Mouse (Mus musculus) lung, postnatal 4 days (tissue): ENCODE measurements around the gene Tex14.
"Not testable (repeated sequence)": the region's sequence is repeated elsewhere in the genome, so short reads cannot be mapped to it uniquely, and the experiment has no call there.

Experiments
- DNase-seq, 2 experiments: peaks; one replicate each; pipeline ENCODE4 v3.0.0; 2021

Tex14 gene

DNA sequence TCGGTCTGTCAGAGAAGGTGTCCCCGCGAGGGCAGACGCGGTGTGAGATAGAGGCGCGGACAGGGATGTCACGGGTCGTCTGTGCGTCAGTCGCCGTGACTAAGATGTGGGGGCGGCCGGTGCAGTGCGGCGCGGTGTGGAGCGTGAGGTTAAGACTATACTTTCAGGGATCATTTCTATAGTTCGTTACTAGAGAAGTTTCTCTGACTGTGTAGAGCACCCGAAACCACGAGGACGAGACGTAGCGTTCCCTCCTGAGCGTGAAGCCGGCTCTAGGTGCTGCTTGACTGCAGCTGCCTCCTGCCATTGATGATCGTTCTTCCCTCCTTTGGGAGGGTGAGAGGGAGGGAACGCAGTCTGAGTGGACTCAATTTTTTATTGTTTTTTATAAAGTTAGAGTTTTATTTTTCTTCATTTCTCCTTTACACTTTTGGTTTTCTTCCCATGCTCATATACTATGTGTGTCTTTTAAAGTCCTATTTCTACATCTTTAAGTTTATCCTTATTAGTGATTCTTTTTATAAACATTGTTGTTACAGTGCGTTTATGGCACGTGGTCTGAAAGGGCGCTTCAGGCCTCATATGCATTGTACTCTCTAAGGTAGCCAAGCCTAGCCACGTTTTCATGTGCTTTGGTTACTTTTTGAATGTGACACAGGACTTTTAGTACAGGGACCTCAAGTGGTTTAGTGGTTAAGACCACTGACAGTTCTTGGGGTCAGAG is 43.8 kb downstream of the Tex14 start:
- DNase-seq, result peak; percentile 44 to 57

DNA sequence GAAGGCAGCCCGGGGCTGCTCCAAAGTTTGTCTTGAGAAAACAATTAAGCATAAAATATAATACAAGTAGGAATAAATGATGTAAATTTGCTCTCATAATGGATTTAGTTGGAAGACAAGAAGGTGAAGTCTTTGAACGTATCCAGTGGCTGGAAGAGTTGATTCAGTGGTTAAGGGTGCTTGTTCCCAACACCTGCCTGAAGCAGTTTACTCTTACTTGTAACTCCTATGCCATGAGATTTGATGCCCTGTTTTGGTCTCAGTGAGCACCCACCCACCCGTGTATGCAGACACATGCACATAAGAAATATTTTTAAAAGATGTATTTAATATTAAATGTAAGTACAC is 44.3 kb downstream of the Tex14 start:
- DNase-seq, result no peak

GRCm38 (mm10) chr11:87449847-87450246 is 45.0 kb downstream of the Tex14 start:
- DNase-seq, result not testable (repeated sequence)

GRCm38 (mm10) chr11:87452779-87453178 is 47.9 kb downstream of the Tex14 start:
- DNase-seq, result not testable (repeated sequence)

DNA sequence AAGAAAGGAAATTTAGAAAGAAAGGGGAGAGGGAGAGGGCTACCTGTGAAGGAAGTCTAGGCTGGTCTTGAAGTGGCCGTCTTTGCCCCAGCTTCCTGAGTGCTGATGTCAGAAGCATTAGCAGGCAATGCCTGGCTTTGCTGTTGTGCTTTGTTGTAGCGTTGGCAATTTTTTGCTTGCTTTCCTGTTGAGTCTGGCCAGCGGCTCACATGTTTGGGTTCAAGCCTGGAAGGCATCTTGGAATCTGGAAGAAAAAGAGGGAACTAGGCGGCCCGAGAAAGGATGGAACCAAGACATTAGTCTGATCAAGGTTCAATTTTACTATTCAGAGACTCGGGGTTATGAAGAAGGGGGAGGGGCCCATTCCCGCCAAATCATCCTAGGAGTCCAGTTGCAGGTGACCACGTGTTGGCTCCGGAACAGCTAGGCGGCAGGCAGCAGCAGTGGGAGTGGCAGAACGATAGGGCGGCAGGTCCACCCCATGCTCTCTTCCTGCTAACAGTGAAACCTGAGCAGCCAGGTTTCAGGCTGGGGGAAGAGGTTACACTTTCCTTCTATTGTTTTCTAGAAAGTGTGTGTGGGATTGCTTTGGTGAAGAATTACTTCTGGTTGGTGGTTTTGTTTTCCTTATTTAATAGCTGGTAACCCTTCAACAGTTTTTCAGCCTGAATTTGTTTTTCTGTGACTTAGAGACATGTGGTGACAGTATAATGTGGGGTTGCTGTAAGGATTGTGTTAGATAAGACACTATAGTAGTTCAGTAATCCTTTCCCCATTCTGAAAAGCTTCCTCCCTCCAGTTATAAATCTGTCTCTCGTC is 48.6 kb downstream of the Tex14 start:
- DNase-seq, result peak in 1 of 2 experiments; percentile 37

DNA sequence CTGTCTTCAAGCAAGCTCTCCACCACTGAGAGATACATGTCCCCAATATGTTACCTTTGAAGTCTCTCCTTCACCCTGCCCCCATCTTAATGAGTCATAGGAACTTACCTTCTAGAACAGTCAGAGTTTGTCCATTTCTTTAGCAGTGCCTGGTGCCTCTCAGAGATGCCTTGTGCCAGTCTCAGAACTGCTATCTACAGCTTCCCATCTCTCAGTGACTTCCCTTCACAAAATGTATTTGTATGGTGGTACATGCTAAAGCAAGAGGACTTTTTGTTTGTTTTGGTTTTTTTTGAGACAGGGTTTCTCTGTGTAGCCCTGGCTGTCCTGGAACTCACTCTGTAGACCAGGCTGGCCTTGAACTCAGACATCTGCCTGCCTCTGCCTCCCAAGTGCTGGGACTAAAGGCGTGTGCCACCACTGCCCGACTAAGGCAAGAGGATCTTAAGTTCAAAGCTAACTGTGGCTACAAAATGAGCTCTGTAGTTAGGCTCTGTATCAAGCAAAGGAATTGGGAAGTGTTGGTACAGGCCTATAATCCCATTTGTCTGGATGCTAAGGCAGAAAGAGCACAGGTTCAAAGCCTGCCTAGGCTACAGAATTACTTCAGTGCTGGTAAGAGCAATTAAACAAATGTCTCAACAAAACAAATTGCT is 49.3 kb downstream of the Tex14 start:
- no peak for DNase-seq

DNA sequence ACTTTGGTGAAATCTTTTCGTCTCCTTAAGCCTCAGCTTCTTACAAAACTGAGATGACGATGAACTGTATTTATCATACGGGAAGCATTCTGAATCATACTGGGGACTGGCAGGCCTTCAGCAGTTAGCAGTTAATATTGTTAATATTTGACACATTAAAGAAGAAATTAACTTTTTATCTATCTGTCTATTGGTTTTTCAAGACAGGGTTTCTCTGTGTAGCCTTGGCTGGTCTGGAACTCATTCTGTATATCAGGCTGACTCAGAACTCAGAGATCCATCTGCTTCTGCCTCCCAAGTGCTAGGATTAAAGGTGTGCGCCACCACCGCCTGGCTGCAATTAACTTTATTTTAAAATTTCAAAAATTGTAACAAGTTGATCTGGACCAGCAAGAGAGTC is 50.7 kb downstream of the Tex14 start:
- no peak for DNase-seq

DNA sequence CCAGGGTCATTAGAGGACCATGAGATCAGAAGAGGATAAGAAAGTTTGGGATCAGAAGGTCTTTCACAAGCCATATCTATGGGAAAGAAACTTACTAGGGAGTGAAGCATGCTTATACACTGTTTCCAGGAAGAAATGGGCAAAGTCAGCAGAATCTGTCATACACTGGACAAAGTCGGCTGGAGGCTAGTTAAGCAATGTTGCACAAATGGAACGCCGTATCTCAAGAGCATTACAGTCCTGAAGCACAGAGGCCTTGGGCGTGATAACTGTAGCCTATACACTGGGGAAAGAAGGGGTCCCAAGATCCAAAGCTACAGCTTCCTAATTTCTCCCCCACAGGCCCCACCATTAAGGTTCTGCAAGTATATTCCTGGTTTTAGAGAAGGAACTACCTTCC is 51.1 kb downstream of the Tex14 start:
- no peak for DNase-seq

GRCm38 (mm10) chr11:87460566-87460965 is 55.7 kb downstream of the Tex14 start:
- DNase-seq, result no peak

DNA sequence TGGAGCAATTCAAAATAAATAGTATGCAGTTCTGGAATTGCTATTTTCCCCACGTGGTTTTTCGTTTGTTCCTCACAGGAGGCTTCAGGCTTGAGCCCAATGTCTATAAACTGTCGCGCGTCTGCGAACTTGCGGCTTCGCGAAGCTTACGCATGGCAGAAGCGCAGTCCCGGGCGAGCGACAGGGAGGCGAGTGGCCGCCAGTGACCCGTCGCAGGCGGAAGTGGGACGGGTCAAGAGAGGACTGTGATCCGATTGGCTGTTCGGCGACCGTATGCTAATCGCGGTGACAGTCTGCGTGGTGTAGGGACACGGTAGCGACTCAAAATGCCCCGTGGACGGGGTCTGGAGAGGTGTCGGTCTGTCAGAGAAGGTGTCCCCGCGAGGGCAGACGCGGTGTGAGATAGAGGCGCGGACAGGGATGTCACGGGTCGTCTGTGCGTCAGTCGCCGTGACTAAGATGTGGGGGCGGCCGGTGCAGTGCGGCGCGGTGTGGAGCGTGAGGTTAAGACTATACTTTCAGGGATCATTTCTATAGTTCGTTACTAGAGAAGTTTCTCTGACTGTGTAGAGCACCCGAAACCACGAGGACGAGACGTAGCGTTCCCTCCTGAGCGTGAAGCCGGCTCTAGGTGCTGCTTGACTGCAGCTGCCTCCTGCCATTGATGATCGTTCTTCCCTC is 57.1 kb downstream of the Tex14 start:
- peak; percentile 88 to 94 for DNase-seq

GRCm38 (mm10) chr11:87462461-87463242 is 57.8 kb downstream of the Tex14 start:
- DNase-seq, result peak; percentile 45 to 62

DNA sequence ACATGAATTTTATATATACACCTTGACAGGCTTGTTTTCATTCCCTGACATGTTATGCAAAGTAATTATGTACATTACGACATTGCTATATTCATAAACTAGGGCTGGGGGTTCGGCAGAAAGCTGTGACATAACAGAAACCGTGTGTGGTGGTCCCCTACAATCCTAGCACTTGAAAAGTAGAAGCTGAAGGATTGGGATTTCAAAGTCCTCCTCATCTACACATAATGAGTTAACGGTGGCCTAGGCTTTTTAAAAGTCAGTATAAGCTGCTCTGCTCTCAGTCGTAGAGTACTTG is 58.3 kb downstream of the Tex14 start:
- DNase-seq, result no peak

DNA sequence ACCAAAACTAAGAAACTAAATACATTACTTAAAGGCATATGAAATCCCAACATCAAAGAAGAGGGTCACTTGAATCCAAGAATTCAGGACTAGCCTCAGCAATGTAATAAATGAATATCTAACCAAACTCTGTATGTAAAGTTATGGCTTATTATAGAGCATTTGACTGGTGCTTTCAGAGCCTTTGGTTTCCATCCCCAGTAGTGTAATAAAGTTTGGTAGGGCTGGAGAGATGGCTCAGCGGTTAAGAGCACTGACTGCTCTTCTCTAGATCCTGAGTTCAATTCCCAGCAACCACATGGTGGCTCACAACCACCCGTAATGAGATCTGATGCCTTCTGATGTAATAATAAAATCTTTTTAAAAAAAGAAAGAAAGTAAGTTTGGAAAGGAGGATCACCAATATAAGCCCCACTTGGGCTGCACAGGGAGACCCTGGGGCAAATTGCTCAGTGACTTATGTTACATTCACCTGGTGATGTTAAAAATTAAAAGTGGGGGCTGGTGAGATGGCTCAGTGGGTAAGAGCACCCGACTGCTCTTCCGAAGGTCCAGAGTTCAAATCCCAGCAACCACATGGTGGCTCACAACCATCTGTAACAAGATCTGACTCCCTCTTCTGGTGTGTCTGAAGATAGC is 59.0 kb downstream of the Tex14 start:
- DNase-seq, result not testable (repeated sequence)

DNA sequence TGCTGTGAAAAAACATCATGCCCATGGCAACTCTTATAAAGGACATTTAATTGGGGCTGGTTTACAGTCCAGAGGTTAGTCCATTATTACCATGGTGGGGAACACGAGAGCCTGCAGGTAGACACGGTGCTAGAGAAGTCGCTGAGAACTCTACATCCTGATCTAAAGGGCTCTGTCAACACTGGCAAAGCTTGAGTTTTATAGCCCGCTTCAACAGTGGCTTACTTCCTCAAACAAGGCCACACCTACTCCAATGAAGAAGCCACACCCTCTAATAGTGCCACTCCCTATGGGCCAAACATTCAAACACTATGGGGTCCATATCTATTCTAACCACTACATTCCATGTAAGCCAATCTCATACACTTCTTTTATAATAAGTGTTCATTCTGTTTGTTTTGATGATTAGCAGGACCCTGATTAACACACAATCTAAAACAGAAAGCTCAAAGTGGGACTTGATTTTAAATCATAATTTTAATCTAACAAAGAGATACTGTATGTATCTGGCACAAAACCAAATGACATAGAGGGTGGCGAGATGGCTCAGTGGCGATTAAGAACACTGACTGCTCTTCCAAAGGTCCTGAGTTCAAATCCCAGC is 61.2 kb downstream of the Tex14 start:
- DNase-seq, result no peak

DNA sequence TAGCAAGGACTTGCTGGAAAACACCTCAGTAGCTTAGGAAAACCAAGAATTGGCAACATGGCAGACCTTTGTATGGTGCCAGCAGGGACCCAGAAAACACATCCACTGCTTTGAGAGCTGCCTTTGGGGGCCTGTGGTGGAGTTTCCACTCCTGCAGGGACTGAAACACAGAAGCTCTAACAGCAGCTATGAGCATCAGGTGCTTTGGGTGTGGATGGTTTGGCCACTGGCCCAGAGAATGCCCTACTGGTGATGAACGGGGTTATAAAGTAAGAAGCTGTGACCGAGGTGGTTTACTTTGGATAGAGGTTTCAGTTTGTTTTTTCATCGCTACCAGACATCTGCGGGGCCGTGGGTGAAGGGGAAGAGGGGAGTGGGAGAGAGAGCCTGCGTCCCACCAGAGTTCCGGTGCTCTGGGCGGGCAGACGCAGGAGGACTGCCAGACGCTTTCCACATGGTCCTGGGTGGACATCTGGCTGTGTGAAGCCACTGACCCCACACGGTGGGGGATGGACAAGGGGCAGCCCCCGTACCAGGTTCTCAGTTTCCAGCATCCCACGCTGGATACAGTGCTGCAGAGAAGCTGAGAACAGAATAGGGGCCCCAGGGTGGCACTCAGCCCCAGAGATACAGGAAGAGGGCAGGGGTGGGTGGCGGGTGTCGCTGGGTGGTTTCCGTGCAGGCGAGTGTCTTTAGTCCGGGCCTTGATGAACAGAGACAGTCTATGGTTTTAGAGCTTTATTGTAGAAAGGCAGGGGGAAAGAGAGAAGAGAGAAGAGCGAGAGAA is 62.8 kb downstream of the Tex14 start:
- DNase-seq, result peak; percentile 32 to 33

DNA sequence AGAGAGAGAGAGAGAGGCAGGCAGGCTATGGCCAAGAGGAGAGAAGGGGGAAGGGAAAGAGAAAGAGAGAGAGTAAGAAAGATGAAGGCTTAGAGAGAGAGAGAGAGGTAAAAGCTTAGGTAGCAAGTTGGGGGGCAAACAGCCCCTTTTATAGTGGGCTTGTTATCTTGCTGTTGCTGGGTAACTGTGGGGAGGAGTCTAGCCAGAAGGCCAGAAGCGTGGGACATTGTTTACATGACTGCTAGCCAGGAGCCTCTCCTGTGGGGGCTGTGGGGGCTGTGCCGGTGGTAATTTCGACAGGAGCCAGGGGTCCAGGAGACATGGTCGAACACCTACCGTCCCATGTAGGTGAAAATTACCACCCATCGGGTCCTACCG is 63.4 kb downstream of the Tex14 start:
- no peak for DNase-seq

DNA sequence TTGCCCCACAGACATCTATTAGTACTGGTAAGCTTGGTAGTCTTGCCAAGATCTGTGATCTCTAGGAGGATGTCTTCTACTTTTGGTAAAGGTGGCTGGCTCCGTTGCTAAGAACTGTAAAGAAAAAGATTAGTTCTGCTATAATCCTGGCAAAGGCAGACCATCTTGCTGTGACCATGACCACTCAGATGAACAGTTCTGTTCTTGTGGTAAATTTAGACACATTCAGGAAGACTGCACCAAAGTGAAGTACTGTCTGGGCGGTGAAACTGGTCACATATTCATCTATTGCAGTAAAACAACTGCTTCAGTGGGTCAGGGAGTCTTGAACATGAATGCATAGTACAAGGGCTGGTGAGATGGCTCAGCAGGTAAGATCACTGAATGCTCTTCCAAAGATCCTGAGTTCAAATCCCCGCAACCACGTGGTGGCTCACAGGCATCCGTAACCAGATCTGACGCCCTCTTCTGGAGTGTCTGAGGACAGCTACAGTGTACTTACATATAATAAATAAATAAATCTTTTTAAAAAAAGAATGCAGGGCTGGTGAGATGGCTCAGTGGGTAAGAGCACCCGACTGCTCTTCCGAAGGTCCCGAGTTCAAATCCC is 63.9 kb downstream of the Tex14 start:
- no peak for DNase-seq

GRCm38 (mm10) chr11:87470807-87471698 is 66.2 kb downstream of the Tex14 start:
- DNase-seq, result peak; percentile 80 to 88

- DNase-seq, result not testable (repeated sequence)
Observed at GRCm38 (mm10) chr11:87471699-87471997, 66.8 kb downstream of the Tex14 start.

DNA sequence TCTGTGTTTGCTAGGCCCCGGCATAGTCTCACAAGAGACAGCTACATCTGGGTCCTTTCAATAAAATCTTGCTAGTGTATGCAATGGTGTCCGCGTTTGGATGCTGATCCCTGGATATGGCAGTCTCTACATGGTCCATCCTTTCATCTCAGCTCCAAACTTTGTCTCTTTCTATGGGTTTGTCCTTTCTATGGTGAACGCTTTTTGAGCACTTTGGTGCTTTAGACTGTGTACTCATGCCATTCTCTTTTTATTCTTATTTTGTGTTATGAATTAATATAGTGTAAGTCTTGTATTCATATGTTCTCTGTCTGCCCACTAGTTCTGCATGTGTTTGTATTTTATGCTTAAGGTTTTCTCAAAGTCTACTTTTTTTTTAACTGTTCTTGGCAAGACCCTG is 67.2 kb downstream of the Tex14 start:
- not testable (repeated sequence) for DNase-seq
